In the genomic region with DNA sequence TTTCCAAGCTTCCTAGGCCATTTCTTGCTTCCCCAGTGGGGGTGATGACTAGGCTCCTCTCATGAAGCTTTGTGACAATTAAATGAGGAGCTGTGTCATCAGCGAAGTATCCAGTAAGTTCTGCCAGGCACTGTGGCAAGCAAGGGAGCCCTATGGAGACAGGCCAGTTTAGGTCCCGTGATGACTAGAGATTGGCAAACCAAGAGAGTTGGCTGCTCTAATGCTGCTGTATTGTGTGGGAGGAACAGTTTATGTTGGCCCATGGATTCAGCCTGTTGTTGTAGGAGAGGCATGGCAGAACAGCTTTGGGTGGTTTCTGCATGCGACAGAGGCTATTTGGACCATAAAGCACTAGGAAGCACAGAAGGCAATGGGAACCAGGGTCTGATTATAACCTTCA, we compare ENCODE assay signal across 10 mouse cellular contexts.
DNase-seq lines count a peak whose midpoint lies in the region; ATAC-seq lines count a peak whose summit lies in the region.
"Had no signal": no experiment of that assay in that cellular context is flagged by ENCODE, and none has a peak within 500 bp of the region (broad histone marks: within the 10 kb centered on the region; RNA-seq: fewer than 3 reads in every experiment).

No protein-coding gene starts in this region.

- ATAC-seq in erythroblast, adult 5-6 weeks (replicated peaks; ENCODE audit: low FRiP score, poor library complexity, severe bottlenecking) = no peak
- ATAC-seq: Patski had no signal

- peak; percentile 64 for DNase-seq in adrenal gland, postnatal 14 days
- DNase-seq in adrenal gland, adult 8-10 months = no peak
- DNase-seq in urinary bladder, postnatal 14 days (ENCODE audit: low spot score) = peak; percentile 14
- no peak for DNase-seq in urinary bladder, postnatal 4 days (ENCODE audit: low spot score in 2 of 2)
- peak; percentile 35 to 42 for DNase-seq in layer of hippocampus, adult 18-20 months (ENCODE audit: low spot score in 2 of 2)
- DNase-seq in left cerebral cortex, adult 8-10 months (ENCODE audit: low spot score in 2 of 2) = no peak
- no peak for DNase-seq in right cerebral cortex, adult 18-20 months
- DNase-seq: cerebellum, adult 18-20 months had no signal

Comparison
In these comparisons a context has a peak if more than half of its experiments do, and no peak if none do; other contexts are left out.
1. DNase-seq: peak in adrenal gland, postnatal 14 days (single experiment), urinary bladder, postnatal 14 days (single experiment) and layer of hippocampus, adult 18-20 months (2 of 2); none in adrenal gland, adult 8-10 months (single experiment), urinary bladder, postnatal 4 days (0 of 2), left cerebral cortex, adult 8-10 months (0 of 2) and right cerebral cortex, adult 18-20 months (single experiment).